Mouse (Mus musculus): ENCODE measurements around the gene Slc16a14.

Gene Slc16a14

GRCm38 (mm10) chr1:84912571-84912970 is 22.4 kb downstream of the Slc16a14 start:
- no peak for DNase-seq (ENCODE audit: low spot score in 2 of 2)

- no peak for DNase-seq (ENCODE audit: low spot score in 2 of 2)
Observed at GRCm38 (mm10) chr1:84910177-84910804, 24.6 kb downstream of the Slc16a14 start.

- DNase-seq (ENCODE audit: low spot score in 2 of 2) = no peak
Observed at GRCm38 (mm10) chr1:84904467-84904866, 30.5 kb downstream of the Slc16a14 start.

GRCm38 (mm10) chr1:84899156-84899555 is 35.8 kb downstream of the Slc16a14 start:
- no peak for DNase-seq (ENCODE audit: low spot score in 2 of 2)

- no peak for DNase-seq (ENCODE audit: low spot score in 2 of 2)
Observed at GRCm38 (mm10) chr1:84897364-84897763, 37.6 kb downstream of the Slc16a14 start.

GRCm38 (mm10) chr1:84891746-84892145 is 43.2 kb downstream of the Slc16a14 start:
- DNase-seq (ENCODE audit: low spot score in 2 of 2) = no peak

- DNase-seq (ENCODE audit: low spot score in 2 of 2) = no peak
Observed at GRCm38 (mm10) chr1:84890503-84890902, 44.4 kb downstream of the Slc16a14 start.

GRCm38 (mm10) chr1:84890005-84890393 is 44.9 kb downstream of the Slc16a14 start:
- no peak for DNase-seq (ENCODE audit: low spot score in 2 of 2)

GRCm38 (mm10) chr1:84889330-84890004 is 45.5 kb downstream of the Slc16a14 start:
- DNase-seq (ENCODE audit: low spot score in 2 of 2) = no peak

GRCm38 (mm10) chr1:84885921-84886320 is 49.0 kb downstream of the Slc16a14 start:
- no peak for DNase-seq (ENCODE audit: low spot score in 2 of 2)

GRCm38 (mm10) chr1:84885174-84885573 is 49.8 kb downstream of the Slc16a14 start:
- no peak for DNase-seq (ENCODE audit: low spot score in 2 of 2)

GRCm38 (mm10) chr1:84883889-84884288 is 51.0 kb downstream of the Slc16a14 start:
- no peak for DNase-seq (ENCODE audit: low spot score in 2 of 2)

GRCm38 (mm10) chr1:84882937-84883336 is 52.0 kb downstream of the Slc16a14 start:
- DNase-seq (ENCODE audit: low spot score in 2 of 2) = no peak

GRCm38 (mm10) chr1:84882066-84882532 is 52.8 kb downstream of the Slc16a14 start:
- DNase-seq (ENCODE audit: low spot score in 2 of 2) = no peak

- DNase-seq (ENCODE audit: low spot score in 2 of 2) = peak in 1 of 2 experiments; percentile 19
Observed at GRCm38 (mm10) chr1:84881248-84882065, 53.5 kb downstream of the Slc16a14 start.

GRCm38 (mm10) chr1:84879571-84880120 is 55.3 kb downstream of the Slc16a14 start:
- DNase-seq (ENCODE audit: low spot score in 2 of 2) = no peak

GRCm38 (mm10) chr1:84877590-84877989 is 57.3 kb downstream of the Slc16a14 start:
- DNase-seq (ENCODE audit: low spot score in 2 of 2) = no peak

- DNase-seq (ENCODE audit: low spot score in 2 of 2) = no peak
Observed at GRCm38 (mm10) chr1:84872939-84873338, 62.0 kb downstream of the Slc16a14 start.

GRCm38 (mm10) chr1:84872105-84872504 is 62.8 kb downstream of the Slc16a14 start:
- no peak for DNase-seq (ENCODE audit: low spot score in 2 of 2)

- DNase-seq (ENCODE audit: low spot score in 2 of 2) = no peak
Observed at GRCm38 (mm10) chr1:84871131-84871530, 63.8 kb downstream of the Slc16a14 start.

- no peak for DNase-seq (ENCODE audit: low spot score in 2 of 2)
Observed at GRCm38 (mm10) chr1:84869498-84869897, 65.4 kb downstream of the Slc16a14 start.

GRCm38 (mm10) chr1:84868841-84869240 is 66.1 kb downstream of the Slc16a14 start:
- DNase-seq (ENCODE audit: low spot score in 2 of 2) = no peak
